Mouse (Mus musculus) spleen, adult 2 months (tissue): ENCODE results near the gene Olfr523. TPM values are rescaled to one million over a fixed set of nuclear protein-coding genes. Genes with fewer than 3 reads are reported as not detected.

Experiments used
- DNase-seq, 2 experiments: peaks; one replicate each; pipeline versions ENCODE4 v3.0.0 to v3.0.0-alpha.2; 2012 to 2021; ENCODE audit warnings: low spot score in 2 of 2, low read depth in 1 of 2
- H3K27ac ChIP-seq: fragments of 200-500 bp; 2 replicates; pipeline ENCODE4 v1.5.1; 2012; ENCODE audit warnings: low read length, inconsistent platforms; ENCODE audit not compliant: insufficient read depth
- H3K27me3 ChIP-seq: fragments of 200-500 bp; 2 replicates; pipeline ENCODE4 v1.6.1; 2012; ENCODE audit warnings: mild to moderate bottlenecking, moderate library complexity, low read length, inconsistent platforms; ENCODE audit not compliant: control insufficient read depth, insufficient read depth
- H3K36me3 ChIP-seq: fragments of 200-500 bp; 2 replicates; pipeline ENCODE4 v1.6.1; 2012; ENCODE audit warnings: mild to moderate bottlenecking, low read length, inconsistent platforms; ENCODE audit not compliant: control insufficient read depth, insufficient read depth
- H3K4me1 ChIP-seq: fragments of 200-500 bp; 2 replicates; pipeline ENCODE4 v1.6.1; 2011; ENCODE audit warnings: inconsistent platforms; ENCODE audit not compliant: control insufficient read depth, insufficient read depth, insufficient read length
- H3K4me3 ChIP-seq: fragments of 200-500 bp; 2 replicates; pipeline ENCODE4 v1.5.1; 2011; ENCODE audit warnings: mild to moderate bottlenecking, inconsistent platforms; ENCODE audit not compliant: insufficient read depth, insufficient read length; ENCODE audit errors: extremely low read depth
- CTCF ChIP-seq: fragments of 200-500 bp; IDR thresholded peaks from 2 replicates; pipeline ENCODE4 v1.5.1; 2011; ENCODE audit warnings: mild to moderate bottlenecking, inconsistent platforms; ENCODE audit not compliant: insufficient read depth, insufficient read length, insufficient replicate concordance; ENCODE audit errors: extremely low read depth
- POLR2A ChIP-seq: fragments of 200-500 bp; IDR thresholded peaks from 2 replicates; pipeline ENCODE4 v1.6.1; 2011; ENCODE audit warnings: low read depth, low read length, inconsistent platforms
- WGBS: fragments of 180-500 bp; shearing (Covaris S2); methylation state at CpG from one replicate; pipeline ENCODE4 v1.1.7; 2018; 5-methylcytosine and 5-hydroxymethylcytosine counted together
- polyA plus RNA-seq: library from polyadenylated mRNA; depleted of rRNA; stranded (reverse); fragments of >200 nt; gene quantifications from 2 replicates; pipeline ENCODE4 v1.2.3, GENCODE M21; 2012; rRNA removed

The Olfr523 gene
- polyA plus RNA-seq, 1 experiment: 0.12 TPM

DNA sequence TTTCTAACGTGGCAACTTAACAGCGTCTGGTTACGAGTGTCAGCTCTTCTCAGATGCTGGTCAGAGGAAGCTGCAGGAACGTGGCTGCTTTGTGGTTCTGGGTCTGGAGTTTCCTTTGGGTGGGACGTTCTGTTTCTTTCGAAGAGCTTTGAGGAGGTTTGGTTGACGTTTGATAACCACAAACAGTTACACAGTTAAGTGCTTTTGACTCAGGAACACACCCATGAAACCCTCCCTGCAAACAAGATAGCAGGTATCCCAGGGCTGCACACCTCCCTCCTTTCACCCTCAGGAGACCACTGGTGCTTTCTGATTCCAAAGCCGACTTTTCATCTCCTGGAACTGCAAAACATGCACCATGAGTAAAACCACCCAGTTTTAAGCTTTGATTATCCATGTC, 35.1 kb downstream of the Olfr523 start:
- Histone ChIP-seq H3K4me1 (peaks cover 8% of the 10 kb centered on the region), H3K36me3 (no peaks in the 10 kb centered on the region), H3K4me3 (no peak overlapping the region), H3K27ac (0 out of 2 replicates have a peak overlapping the region, but pooled peaks have one; percentile 52), H3K27me3 (no peaks in the 10 kb centered on the region)
- DNase-seq: peak in 1 of 2 experiments; percentile 49
- TF ChIP-seq CTCF: no peak
- no peak for TF ChIP-seq POLR2A
- 14% methylated on average over 8 of the region's 8 CpGs for WGBS

DNA sequence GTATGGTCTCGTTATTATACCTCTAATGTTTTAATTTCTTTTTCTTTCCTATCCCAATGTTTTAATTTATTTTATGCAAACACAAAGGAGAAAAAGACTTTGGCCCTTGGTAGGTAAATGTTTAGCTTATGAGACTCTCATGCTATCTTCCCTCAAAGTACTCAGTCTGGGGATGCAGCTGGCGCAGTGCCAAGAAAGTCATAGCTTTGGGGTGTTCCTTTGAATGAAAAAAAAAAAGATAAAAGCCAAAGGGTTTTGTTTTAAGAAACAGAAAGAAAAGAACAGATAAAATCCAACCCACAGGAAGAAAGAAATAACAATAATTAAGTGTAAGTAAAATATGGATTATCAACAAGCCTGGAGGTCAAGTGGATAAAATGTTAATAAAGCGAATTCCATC, 35.7 kb downstream of the Olfr523 start:
- no peak overlapping the region for H3K4me3 ChIP-seq
- no peaks in the 10 kb centered on the region for H3K27me3 ChIP-seq
- no peaks in the 10 kb centered on the region for H3K36me3 ChIP-seq
- no peak overlapping the region for H3K27ac ChIP-seq
- no peak for TF ChIP-seq POLR2A
- no peak for TF ChIP-seq CTCF
- peaks cover 9% of the 10 kb centered on the region for H3K4me1 ChIP-seq
- no peak for DNase-seq
- WGBS: 68% methylated on average over 3 of the region's 3 CpGs

DNA sequence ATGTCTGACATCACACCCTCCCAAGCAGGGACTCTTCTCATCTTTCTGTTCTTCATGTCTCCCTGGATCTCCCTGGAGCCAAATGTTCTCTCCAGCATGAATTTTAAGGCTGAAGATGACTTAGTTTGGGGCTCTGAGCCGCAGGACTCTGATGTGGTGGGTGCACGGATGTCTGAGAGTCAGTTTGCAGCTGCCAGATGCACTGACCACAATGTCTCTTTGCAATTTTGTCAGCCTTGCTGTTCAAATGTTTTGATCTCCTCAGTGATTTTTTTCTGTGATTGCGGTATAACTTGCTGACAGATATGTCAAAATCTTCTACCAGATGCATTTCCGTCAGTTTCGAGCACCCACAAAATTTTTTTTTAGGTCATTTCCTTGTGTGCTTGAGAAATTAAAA, 40.8 kb downstream of the Olfr523 start:
- no peak overlapping the region for H3K4me3 ChIP-seq
- H3K27ac ChIP-seq: peak overlapping the region; percentile 62
- peaks cover 2% of the 10 kb centered on the region; the same call in 1 of the 2 replicates for H3K4me1 ChIP-seq
- peak in 1 of 2 experiments; percentile 45 for DNase-seq
- no peak for TF ChIP-seq CTCF
- TF ChIP-seq POLR2A: no peak
- H3K27me3 ChIP-seq: no peaks in the 10 kb centered on the region
- 59% methylated on average over 5 of the region's 5 CpGs for WGBS
- H3K36me3 ChIP-seq: no peaks in the 10 kb centered on the region

DNA sequence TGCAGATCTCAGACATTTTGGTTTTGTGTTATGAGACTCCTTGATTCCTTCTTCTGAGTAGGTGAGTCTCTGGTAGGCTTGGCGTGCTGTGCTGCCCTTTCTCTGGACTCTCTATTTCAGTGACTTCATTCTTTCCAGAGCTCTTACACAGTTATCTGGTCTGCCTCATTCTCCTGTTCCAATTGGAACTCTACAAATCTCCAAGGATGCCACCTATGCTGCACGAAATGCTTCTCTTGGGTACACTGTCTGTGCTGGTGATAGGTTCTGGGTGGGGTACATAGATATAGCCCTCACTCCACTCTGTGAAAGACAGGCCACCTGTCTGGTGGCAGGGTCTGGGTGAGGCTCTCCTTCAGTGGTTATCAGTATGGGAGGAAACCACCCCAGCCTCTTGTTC, 45.0 kb downstream of the Olfr523 start, which contains the start of gene Cd163l1:
Gene Cd163l1, plus strand, starts transcription at position 301 of the 400 bp plus-strand sequence.
- no peak for DNase-seq
- no peak within 1 kb of the TSS for H3K27ac ChIP-seq
- H3K4me1 ChIP-seq: peaks cover 2% of the 10 kb centered on the region; the same call in 1 of the 2 replicates
- H3K4me3 ChIP-seq: no peak within 1 kb of the TSS
- TF ChIP-seq CTCF (no peak), POLR2A (no peak)
- H3K36me3 ChIP-seq: no peaks in the 10 kb centered on the region
- no peaks in the 10 kb centered on the region for H3K27me3 ChIP-seq
- WGBS: 85% methylated on average over 2 of the region's 2 CpGs

DNA sequence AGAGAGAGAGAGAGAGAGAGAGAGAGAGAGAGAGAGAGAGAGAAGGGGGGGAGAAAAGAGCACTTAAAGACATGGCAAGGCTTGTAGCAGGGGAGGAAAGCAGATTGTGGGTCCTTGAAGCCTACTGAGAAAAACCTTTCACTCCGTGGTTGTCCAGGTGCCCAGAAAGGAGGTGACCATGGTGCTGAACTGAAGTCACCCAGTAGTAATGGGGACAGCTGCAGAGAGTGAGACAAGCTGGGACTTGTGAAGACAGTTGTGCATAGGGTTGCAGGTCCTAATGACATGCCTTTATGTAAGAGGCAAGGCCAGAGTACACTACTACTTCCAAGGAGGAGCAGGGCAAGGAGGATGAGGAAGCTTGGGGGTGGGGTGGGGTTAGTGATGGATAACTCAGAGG, 46.3 kb downstream of the Olfr523 start:
- TF ChIP-seq CTCF (no peak), POLR2A (no peak)
- Histone ChIP-seq H3K4me1 (no peaks in the 10 kb centered on the region), H3K27ac (no peak overlapping the region), H3K27me3 (no peaks in the 10 kb centered on the region), H3K36me3 (no peaks in the 10 kb centered on the region), H3K4me3 (no peak overlapping the region)
- no peak for DNase-seq
- 13% methylated on average over 1 of the region's 1 CpGs for WGBS

DNA sequence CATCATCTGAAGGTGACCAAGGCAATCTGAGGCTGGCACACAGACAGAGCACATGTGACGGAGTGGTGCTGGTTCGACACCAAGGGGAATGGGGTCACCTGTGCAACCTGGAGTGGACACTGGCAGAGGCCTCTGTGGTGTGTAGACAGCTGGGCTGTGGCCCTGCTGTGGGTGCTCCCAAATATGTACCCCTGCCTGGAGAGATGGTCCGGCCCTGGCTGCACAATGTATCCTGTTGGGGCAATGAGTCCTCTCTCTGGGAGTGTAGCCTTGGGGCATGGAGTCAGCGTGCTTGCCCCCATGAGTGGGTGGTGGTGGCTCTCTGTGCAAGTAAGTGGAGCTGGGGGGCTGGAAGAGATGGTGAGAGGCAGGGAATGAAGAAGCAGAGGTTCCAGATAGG, 47.4 kb downstream of the Olfr523 start:
- WGBS: 83% methylated on average over 4 of the region's 4 CpGs
- Histone ChIP-seq H3K27me3 (no peaks in the 10 kb centered on the region), H3K4me1 (no peaks in the 10 kb centered on the region), H3K36me3 (no peaks in the 10 kb centered on the region), H3K4me3 (no peak overlapping the region), H3K27ac (no peak overlapping the region)
- TF ChIP-seq CTCF: no peak
- no peak for TF ChIP-seq POLR2A
- no peak for DNase-seq

DNA sequence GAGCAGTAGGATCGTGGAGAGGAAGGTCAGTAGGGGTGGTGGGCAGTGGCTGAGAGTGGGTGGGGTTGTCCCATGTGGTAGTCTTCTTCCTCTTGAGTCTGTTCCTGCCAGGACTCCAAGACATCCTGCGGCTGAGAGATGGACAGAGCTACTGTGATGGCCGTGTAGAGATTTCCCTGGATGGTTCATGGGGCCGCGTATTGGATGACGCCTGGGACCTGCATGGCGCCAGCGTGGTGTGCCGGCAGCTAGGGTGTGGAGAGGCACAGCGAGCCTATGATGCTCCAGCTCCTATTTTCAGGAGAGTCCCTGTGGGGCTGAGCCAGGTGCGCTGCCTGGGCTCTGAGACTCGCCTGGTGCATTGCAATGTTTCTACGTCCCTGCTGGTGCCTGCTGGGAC, 51.2 kb downstream of the Olfr523 start:
- Histone ChIP-seq H3K4me3 (no peak overlapping the region), H3K36me3 (no peaks in the 10 kb centered on the region), H3K4me1 (no peaks in the 10 kb centered on the region), H3K27ac (no peak overlapping the region), H3K27me3 (no peaks in the 10 kb centered on the region)
- no peak for DNase-seq
- TF ChIP-seq POLR2A (no peak), CTCF (no peak)
- WGBS: 89% methylated on average over 13 of the region's 13 CpGs

Other genes starting within 250 kb of the Olfr523 start
- 1.1 and 2.3 TPM in 2 replicates for gene Utf1, start 229.4 kb upstream of the Olfr523 start, polyA plus RNA-seq
- 0.14 and 0.22 TPM in 2 replicates for gene 6430531B16Rik, start 194.5 kb upstream of the Olfr523 start, polyA plus RNA-seq
- 23.2 and 26.2 TPM in 2 replicates for gene Adam8, start 180.7 kb upstream of the Olfr523 start, polyA plus RNA-seq
- 43.3 and 95.2 TPM in 2 replicates for gene Zfp511, start 136.8 kb upstream of the Olfr523 start, polyA plus RNA-seq
- gene Tubgcp2, start 136.5 kb upstream of the Olfr523 start, polyA plus RNA-seq: 16.3 and 17.5 TPM in 2 replicates
- not detected in 2 replicates for gene Msx3, start 124.1 kb upstream of the Olfr523 start, polyA plus RNA-seq
- gene Caly, start 90.7 kb upstream of the Olfr523 start, polyA plus RNA-seq: not detected in 2 replicates
- not detected in 2 replicates for gene Prap1, start 79.8 kb upstream of the Olfr523 start, polyA plus RNA-seq
- gene Fuom, start 70.8 kb upstream of the Olfr523 start, polyA plus RNA-seq: 9.4 and 10.9 TPM in 2 replicates
- 8.7 and 9.9 TPM in 2 replicates for gene Paox, start 57.4 kb upstream of the Olfr523 start, polyA plus RNA-seq
- gene Echs1, start 56.7 kb upstream of the Olfr523 start, polyA plus RNA-seq: 24.5 and 29.5 TPM in 2 replicates
- gene Mtg1, start 35.7 kb upstream of the Olfr523 start, polyA plus RNA-seq: 18.8 and 20.5 TPM in 2 replicates
- 0.04 and 0.08 TPM in 2 replicates for gene Sprn, start 18.3 kb upstream of the Olfr523 start, polyA plus RNA-seq
- not detected in 2 replicates for gene Olfr522, start 8.5 kb upstream of the Olfr523 start, polyA plus RNA-seq
- 0.01 and 0.07 TPM in 2 replicates for gene Olfr524, start 32.7 kb downstream of the Olfr523 start, polyA plus RNA-seq
- gene Cd163l1, start 45.0 kb downstream of the Olfr523 start, polyA plus RNA-seq: 1.3 and 2.1 TPM in 2 replicates
- gene 5830411N06Rik, start 74.1 kb downstream of the Olfr523 start, polyA plus RNA-seq: 0.99 and 1.9 TPM in 2 replicates
- gene Olfr525, start 147.6 kb downstream of the Olfr523 start, polyA plus RNA-seq: not detected in 2 replicates
- gene Olfr527, start 160.8 kb downstream of the Olfr523 start, polyA plus RNA-seq: not detected in 2 replicates
- 0.27 and 0.40 TPM in 2 replicates for gene Olfr60, start 188.5 kb downstream of the Olfr523 start, polyA plus RNA-seq
- 0.08 TPM in 1 of 2 replicates, not detected in the other for gene Olfr530, start 203.1 kb downstream of the Olfr523 start, polyA plus RNA-seq
- gene Olfr531, start 229.7 kb downstream of the Olfr523 start, polyA plus RNA-seq: not detected in 2 replicates
- gene Olfr532, start 248.4 kb downstream of the Olfr523 start, polyA plus RNA-seq: not detected in 2 replicates